In genomic region chr3:88137821-88138220, GRCm38 (mm10) we compare ENCODE assay signal across 9 mouse cellular contexts. TPM values are rescaled to one million over a fixed set of nuclear protein-coding genes. Genes with fewer than 3 reads are reported as not detected.
DNase-seq lines count a peak whose midpoint lies in the region; ATAC-seq and TF ChIP-seq lines count a peak whose summit lies in the region.
"Had no signal": no experiment of that assay in that cellular context is flagged by ENCODE, and none has a peak within 500 bp of the region (broad histone marks: within the 10 kb centered on the region; RNA-seq: fewer than 3 reads in every experiment).

No protein-coding gene starts in this region.

- H3K4me3 ChIP-seq in cerebellum, adult 2 months (replicated peaks; ENCODE audit: insufficient read depth, low read depth, low read length) = peak overlapping the region; percentile 86
- H3K4me3 ChIP-seq in thymus, adult 2 months (ENCODE audit: control insufficient read depth, insufficient read depth, low read length) = peak overlapping the region; percentile 44
- peak overlapping the region; percentile 48 for H3K4me3 ChIP-seq in neural tube, embryonic 12.5 days

- H3K4me1 ChIP-seq in cerebellum, adult 2 months (ENCODE audit: control insufficient read depth, insufficient read depth, low read length) = peaks cover 10% of the 10 kb centered on the region
- peaks cover 51% of the 10 kb centered on the region for H3K4me1 ChIP-seq in thymus, adult 2 months (replicated peaks; ENCODE audit: control insufficient read depth, insufficient read depth, low read length)
- H3K4me1 ChIP-seq in neural tube, embryonic 12.5 days = peaks cover 17% of the 10 kb centered on the region

- no peak for TF ChIP-seq CTCF in cerebellum, adult 2 months (IDR thresholded peaks at IDR 0.05; ENCODE audit: borderline replicate concordance, insufficient read depth, low read depth, low read length)
- TF ChIP-seq CTCF in thymus, adult 2 months (IDR thresholded peaks at IDR 0.05; ENCODE audit: borderline replicate concordance, control insufficient read depth, extremely low read depth, insufficient read depth, low read length, poor library complexity) = no peak

- 0 out of 2 replicates have a peak overlapping the region, but pooled peaks have one; percentile 17 for H3K9ac ChIP-seq in neural tube, embryonic 12.5 days

- no peaks in the 10 kb centered on the region for H3K36me3 ChIP-seq in thymus, adult 2 months (ENCODE audit: control insufficient read depth, insufficient read depth, low read length)
- H3K36me3 ChIP-seq in neural tube, embryonic 12.5 days = no peaks in the 10 kb centered on the region

- peak overlapping the region; percentile 84 for H3K4me2 ChIP-seq in neural tube, embryonic 12.5 days (replicated peaks)

- WGBS in cerebellum, adult 2 months = 2% methylated on average over 3 of the region's 3 CpGs
- WGBS in thymus, adult 2 months = 2% methylated on average over 3 of the region's 3 CpGs
- WGBS in neural tube, embryonic 12.5 days = 16% methylated on average over 3 of the region's 3 CpGs

- no peak for TF ChIP-seq POLR2A in cerebellum, adult 2 months (IDR thresholded peaks at IDR 0.05; ENCODE audit: borderline replicate concordance, insufficient read depth, low read length)
- TF ChIP-seq POLR2A in thymus, adult 2 months (IDR thresholded peaks at IDR 0.05; ENCODE audit: control insufficient read depth, extremely low read depth, insufficient read depth, low read length, poor library complexity) = no peak

- ATAC-seq in neural tube, embryonic 12.5 days (ENCODE audit: low FRiP score, low read depth) = no peak

- peak in 1 of 2 experiments; percentile 45 for DNase-seq in cerebellum, adult 2 months
- DNase-seq in cerebellum, postnatal 25 days = no peak
- peak; percentile 33 for DNase-seq in thymus, adult 2 months
- DNase-seq in thymus, postnatal 36 days = no peak
- peak; percentile 34 for DNase-seq in kidney, postnatal 14 days
- no peak for DNase-seq in frontal cortex, postnatal 10 days (ENCODE audit: low spot score in 2 of 2)
- no peak for DNase-seq in spleen, postnatal 14 days (ENCODE audit: low spot score in 2 of 2)

- H3K27ac ChIP-seq in cerebellum, adult 2 months (ENCODE audit: insufficient read depth, low read length) = peak overlapping the region; percentile 56; the same call in 1 of the 2 replicates
- peak overlapping the region; percentile 93 for H3K27ac ChIP-seq in thymus, adult 2 months (ENCODE audit: control insufficient read depth, insufficient read depth, low read length)
- H3K27ac ChIP-seq in neural tube, embryonic 12.5 days = no peak overlapping the region

- no peaks in the 10 kb centered on the region for H3K9me3 ChIP-seq in neural tube, embryonic 12.5 days

- H3K27me3 ChIP-seq in cerebellum, adult 2 months (ENCODE audit: control insufficient read depth, insufficient read depth, low read length) = no peaks in the 10 kb centered on the region
- no peaks in the 10 kb centered on the region for H3K27me3 ChIP-seq in thymus, adult 2 months (ENCODE audit: control insufficient read depth, insufficient read depth, low read length)
- H3K27me3 ChIP-seq in neural tube, embryonic 12.5 days (replicated peaks) = peaks cover 15% of the 10 kb centered on the region

RNA-seq across cellular contexts. Expression of gene Mef2d, which starts 4.4 kb away (rescaled TPM):
- 102 and 116 TPM in 2 replicates for polyA plus RNA-seq in cerebellum, adult 2 months (2012; rRNA removed)
- 343 and 377 TPM in 2 replicates for polyA plus RNA-seq in thymus, adult 2 months (2012; rRNA removed)
- 17.6 and 19.8 TPM in 2 replicates for polyA plus RNA-seq in neural tube, embryonic 12.5 days (2016; fragmentation: Nextera tagmentation; extraction: Ambion mirVana)

RNA-seq across cellular contexts. Expression of gene Iqgap3, which starts 56.0 kb away (rescaled TPM):
- polyA plus RNA-seq in cerebellum, adult 2 months (2012; rRNA removed) = 0.11 and 0.14 TPM in 2 replicates
- polyA plus RNA-seq in thymus, adult 2 months (2012; rRNA removed) = 19.7 and 24.6 TPM in 2 replicates
- 14.1 and 14.3 TPM in 2 replicates for polyA plus RNA-seq in neural tube, embryonic 12.5 days (2016; fragmentation: Nextera tagmentation; extraction: Ambion mirVana)

RNA-seq across cellular contexts. Expression of gene Ttc24, which starts 59.7 kb away (rescaled TPM):
- not detected in 2 replicates for polyA plus RNA-seq in cerebellum, adult 2 months (2012; rRNA removed)
- 0.47 and 0.55 TPM in 2 replicates for polyA plus RNA-seq in thymus, adult 2 months (2012; rRNA removed)
- polyA plus RNA-seq in neural tube, embryonic 12.5 days (2016; fragmentation: Nextera tagmentation; extraction: Ambion mirVana) = not detected in 2 replicates
- polyA plus RNA-seq: large intestine, adult 2 months had no signal

Comparison
In these comparisons a context has a peak if more than half of its experiments do, and no peak if none do; other contexts are left out.
1. DNase-seq: peak in thymus, adult 2 months (single experiment) and kidney, postnatal 14 days (single experiment); none in cerebellum, postnatal 25 days (0 of 2), thymus, postnatal 36 days (0 of 2), frontal cortex, postnatal 10 days (0 of 2) and spleen, postnatal 14 days (0 of 2).
2. RNA of gene Iqgap3, which starts 56.0 kb away (polyA plus RNA-seq): 19.7 to 24.6 TPM in thymus, adult 2 months and 14.1 to 14.3 TPM in neural tube, embryonic 12.5 days; 0.11 to 0.14 TPM in cerebellum, adult 2 months; every median in the first group is over 10 times any median in the second.
3. Peak in every context shown above with its lines, with median percentiles within 50 percentile points of each other: H3K4me3 ChIP-seq.